Mouse (Mus musculus) midbrain, embryonic 16.5 days (tissue): ENCODE results near the gene Ifngr2. TPM values are rescaled to one million over a fixed set of nuclear protein-coding genes. Genes with fewer than 3 reads are reported as not detected.

Source experiments
- ATAC-seq: fragments of 200-750 bp; cut with Nextera tagmentation; 2 replicates; pipeline ENCODE4 v1.8.0; 2017; ENCODE audit warnings: moderate TSS enrichment
- H3K27ac ChIP-seq: fragments of 300-500 bp; sonication (generic); 2 replicates; pipeline ENCODE4 v1.5.1; 2014; ENCODE audit warnings: mild to moderate bottlenecking, low read length, mixed read lengths
- H3K27me3 ChIP-seq: fragments of 300-500 bp; sonication (generic); 2 replicates; pipeline ENCODE4 v1.6.1; 2014; ENCODE audit warnings: low read depth, low read length, mixed read lengths; ENCODE audit not compliant: control insufficient read depth, insufficient read depth
- H3K36me3 ChIP-seq: fragments of 300-500 bp; sonication (generic); 2 replicates; pipeline ENCODE4 v1.6.1; 2014; ENCODE audit warnings: mild to moderate bottlenecking, low read length, moderate library complexity, mixed read lengths; ENCODE audit not compliant: control insufficient read depth, insufficient read depth
- H3K4me1 ChIP-seq: fragments of 300-500 bp; sonication (generic); 2 replicates; pipeline ENCODE4 v1.6.1; 2014; ENCODE audit warnings: mild to moderate bottlenecking, low read length, mixed read lengths; ENCODE audit not compliant: control insufficient read depth, insufficient read depth
- H3K4me2 ChIP-seq: fragments of 300-500 bp; sonication (generic); 2 replicates; pipeline ENCODE4 v1.6.1; 2014; ENCODE audit warnings: mild to moderate bottlenecking, low read length, mixed read lengths
- H3K4me3 ChIP-seq: fragments of 300-500 bp; sonication (generic); 2 replicates; pipeline ENCODE4 v1.5.1; 2014; ENCODE audit warnings: low read depth, mild to moderate bottlenecking, low read length, moderate library complexity, mixed read lengths
- H3K9ac ChIP-seq: fragments of 300-500 bp; sonication (generic); 2 replicates; pipeline ENCODE4 v1.6.1; 2014; ENCODE audit warnings: low read depth, low read length, mixed read lengths
- H3K9me3 ChIP-seq: fragments of 300-500 bp; sonication (generic); replicated peaks from 2 replicates; pipeline ENCODE4 v1.6.1; 2014; ENCODE audit warnings: mild to moderate bottlenecking, low read length, mixed read lengths; ENCODE audit not compliant: control insufficient read depth, poor library complexity, severe bottlenecking
- WGBS: fragments of 180-500 bp; shearing (Covaris S2); extraction: QIAGEN DNeasy Blood & Tissue Kit; methylation state at CpG from one replicate; pipeline ENCODE4 v1.1.7; 2014; 5-methylcytosine and 5-hydroxymethylcytosine counted together
- polyA plus RNA-seq: library from polyadenylated mRNA; unstranded; fragments of >200 nt; fragmentation: Nextera tagmentation; extraction: Ambion mirVana; gene quantifications from 2 replicates; pipeline ENCODE4 v1.2.1, GENCODE M21; 2015

The Ifngr2 gene
- polyA plus RNA-seq, result 104 and 125 TPM in 2 replicates

GRCm38 (mm10) chr16:91546836-91547741 is at the start of gene Ifngr2:
Gene Ifngr2, plus strand, starts transcription at chr16:91547072.
- Histone ChIP-seq H3K9ac (peak within 1 kb of the TSS; percentile 99), H3K27ac (peak within 1 kb of the TSS; percentile 75), H3K4me1 (peaks cover 21% of the 10 kb centered on the region), H3K36me3 (no peaks in the 10 kb centered on the region), H3K9me3 (no peaks in the 10 kb centered on the region), H3K27me3 (no peaks in the 10 kb centered on the region), H3K4me3 (peak within 1 kb of the TSS; percentile 94), H3K4me2 (peak within 1 kb of the TSS; percentile 69)
- 1% methylated on average over 56 of the region's 74 CpGs for WGBS
- peak; percentile 89 for ATAC-seq

GRCm38 (mm10) chr16:91498041-91498440 is 48.8 kb upstream of the Ifngr2 start:
- Histone ChIP-seq H3K4me3 (no peak overlapping the region), H3K9ac (no peak overlapping the region), H3K27me3 (no peaks in the 10 kb centered on the region), H3K9me3 (no peaks in the 10 kb centered on the region), H3K27ac (no peak overlapping the region), H3K4me2 (no peak overlapping the region), H3K36me3 (peaks cover 29% of the 10 kb centered on the region), H3K4me1 (no peaks in the 10 kb centered on the region)
- 90% methylated on average over 7 of the region's 7 CpGs for WGBS
- no peak for ATAC-seq

GRCm38 (mm10) chr16:91504701-91505100 is 42.2 kb upstream of the Ifngr2 start:
- WGBS, result 97% methylated on average over 7 of the region's 7 CpGs
- Histone ChIP-seq H3K9ac (no peak overlapping the region), H3K36me3 (peaks cover 44% of the 10 kb centered on the region), H3K4me3 (no peak overlapping the region), H3K4me1 (no peaks in the 10 kb centered on the region), H3K4me2 (no peak overlapping the region), H3K9me3 (no peaks in the 10 kb centered on the region), H3K27me3 (no peaks in the 10 kb centered on the region), H3K27ac (no peak overlapping the region)
- ATAC-seq, result no peak

- WGBS, result 90% methylated on average over 15 of the region's 15 CpGs
- Histone ChIP-seq H3K4me2 (no peak overlapping the region), H3K27ac (no peak overlapping the region), H3K4me1 (no peaks in the 10 kb centered on the region), H3K9ac (no peak overlapping the region), H3K9me3 (no peaks in the 10 kb centered on the region), H3K27me3 (no peaks in the 10 kb centered on the region), H3K4me3 (no peak overlapping the region), H3K36me3 (peaks cover 41% of the 10 kb centered on the region)
- no peak for ATAC-seq
These were observed 41.7 kb upstream of the Ifngr2 start for GRCm38 (mm10) chr16:91505116-91505601.

GRCm38 (mm10) chr16:91506396-91506795 is 40.5 kb upstream of the Ifngr2 start:
- Histone ChIP-seq H3K4me3 (no peak overlapping the region), H3K27ac (no peak overlapping the region), H3K9me3 (no peaks in the 10 kb centered on the region), H3K4me2 (no peak overlapping the region), H3K4me1 (no peaks in the 10 kb centered on the region), H3K36me3 (peaks cover 41% of the 10 kb centered on the region), H3K9ac (no peak overlapping the region), H3K27me3 (no peaks in the 10 kb centered on the region)
- no peak for ATAC-seq
- 95% methylated on average over 12 of the region's 12 CpGs for WGBS

- Histone ChIP-seq H3K27ac (no peak overlapping the region), H3K4me3 (no peak overlapping the region), H3K4me2 (no peak overlapping the region), H3K9me3 (no peaks in the 10 kb centered on the region), H3K4me1 (no peaks in the 10 kb centered on the region), H3K9ac (no peak overlapping the region; the same call in 1 of the 2 replicates), H3K27me3 (no peaks in the 10 kb centered on the region), H3K36me3 (no peaks in the 10 kb centered on the region)
- ATAC-seq, result 0 out of 2 replicates have a peak, but pooled peaks have one; percentile 60
- 37% methylated on average over 7 of the region's 7 CpGs for WGBS
These were observed 34.6 kb upstream of the Ifngr2 start for GRCm38 (mm10) chr16:91512161-91512787.

GRCm38 (mm10) chr16:91513099-91513498 is 33.8 kb upstream of the Ifngr2 start:
- no peak for ATAC-seq
- 87% methylated on average over 6 of the region's 6 CpGs for WGBS
- H3K36me3 ChIP-seq, result no peaks in the 10 kb centered on the region
- no peaks in the 10 kb centered on the region for H3K4me1 ChIP-seq
- no peak overlapping the region for H3K4me3 ChIP-seq
- H3K27me3 ChIP-seq, result no peaks in the 10 kb centered on the region
- H3K4me2 ChIP-seq, result no peak overlapping the region
- H3K9ac ChIP-seq, result no peak overlapping the region
- H3K9me3 ChIP-seq, result no peaks in the 10 kb centered on the region
- H3K27ac ChIP-seq, result no peak overlapping the region

GRCm38 (mm10) chr16:91517020-91517419 is 29.9 kb upstream of the Ifngr2 start:
- 89% methylated on average over 7 of the region's 7 CpGs for WGBS
- H3K36me3 ChIP-seq, result no peaks in the 10 kb centered on the region
- no peak overlapping the region for H3K27ac ChIP-seq
- no peak overlapping the region for H3K4me2 ChIP-seq
- H3K9ac ChIP-seq, result no peak overlapping the region
- H3K9me3 ChIP-seq, result no peaks in the 10 kb centered on the region
- no peak overlapping the region for H3K4me3 ChIP-seq
- H3K4me1 ChIP-seq, result no peaks in the 10 kb centered on the region
- no peak for ATAC-seq
- H3K27me3 ChIP-seq, result no peaks in the 10 kb centered on the region

GRCm38 (mm10) chr16:91522040-91522439 is 24.8 kb upstream of the Ifngr2 start:
- no peak overlapping the region for H3K4me2 ChIP-seq
- no peaks in the 10 kb centered on the region for H3K36me3 ChIP-seq
- H3K9ac ChIP-seq, result no peak overlapping the region
- no peaks in the 10 kb centered on the region for H3K9me3 ChIP-seq
- no peak overlapping the region for H3K27ac ChIP-seq
- ATAC-seq, result no peak
- no peaks in the 10 kb centered on the region for H3K4me1 ChIP-seq
- no peak overlapping the region for H3K4me3 ChIP-seq
- H3K27me3 ChIP-seq, result no peaks in the 10 kb centered on the region
- 82% methylated on average over 5 of the region's 5 CpGs for WGBS
